Mouse (Mus musculus): Measurements from ENCODE around the gene Adora1. TPM values are rescaled to one million over a fixed set of nuclear protein-coding genes. Genes with fewer than 3 reads are reported as not detected.

The Adora1 gene
- polyA plus RNA-seq, 1 experiment from 2014 or later: 1.8 TPM

GRCm38 (mm10) chr1:134233681-134234454 is 1.4 kb downstream of the Adora1 start:
- DNase-seq (ENCODE audit: low spot score) (no peak), ATAC-seq (ENCODE audit: low read depth) (no peak)
- no peak overlapping the region for H3K27ac ChIP-seq (replicated peaks; ENCODE audit: low read depth, low read length)
- H3K4me3 ChIP-seq (ENCODE audit: low read depth, low read length): peak overlapping the region; percentile 47; the same call in 1 of the 2 replicates
- peaks cover 10% of the 10 kb centered on the region; the same call in 1 of the 2 replicates for H3K4me1 ChIP-seq (ENCODE audit: control insufficient read depth, insufficient read depth, low read length)
- no peak overlapping the region for H3K9ac ChIP-seq (ENCODE audit: low read depth, low read length)
- no peaks in the 10 kb centered on the region for H3K36me3 ChIP-seq (ENCODE audit: control insufficient read depth, insufficient read depth, low read length)
- peak overlapping the region; percentile 92; the same call in 1 of the 2 replicates for H3K4me2 ChIP-seq (ENCODE audit: low read depth, low read length)
- WGBS: 58% methylated on average over 15 of the region's 19 CpGs
- peaks cover 35% of the 10 kb centered on the region for H3K27me3 ChIP-seq (replicated peaks; ENCODE audit: control insufficient read depth, insufficient read depth, low read length)
- no peaks in the 10 kb centered on the region for H3K9me3 ChIP-seq (ENCODE audit: control insufficient read depth, low read length)

DNA sequence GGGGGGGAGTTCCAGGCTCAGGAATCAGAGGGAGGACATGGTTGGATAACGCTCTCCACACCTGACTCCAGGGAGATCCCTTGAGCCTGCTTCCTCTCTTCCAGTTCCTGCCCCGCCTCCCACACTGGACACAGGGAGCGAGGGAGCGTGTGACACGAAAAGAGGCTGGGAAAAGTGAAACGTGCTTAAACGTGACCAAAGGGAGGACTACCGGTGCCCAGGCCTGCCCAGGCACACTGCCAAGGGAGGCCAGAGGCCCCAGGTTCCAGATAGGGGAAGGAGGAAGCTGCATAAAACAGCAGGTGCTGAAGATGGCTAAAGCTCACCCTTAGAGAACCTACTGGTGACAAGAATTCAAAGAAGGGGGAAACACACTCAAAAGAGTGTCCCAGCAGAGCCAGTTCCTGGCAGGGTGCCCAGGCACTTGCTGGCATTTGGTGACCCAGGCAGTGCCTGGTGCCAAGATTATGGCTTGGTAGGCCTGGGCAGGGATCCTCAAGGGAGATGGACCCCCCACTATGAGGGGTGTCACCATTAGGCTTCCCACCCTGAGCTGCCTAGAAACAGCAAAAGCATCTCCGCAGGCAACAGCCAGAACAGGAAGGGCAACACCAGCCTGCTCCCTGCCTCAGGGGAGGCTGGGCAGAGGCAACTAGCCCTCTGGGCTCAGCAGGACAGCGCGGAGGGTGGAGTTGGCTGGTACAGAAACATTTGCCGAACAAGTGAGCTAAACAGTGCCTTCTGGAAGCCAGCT is 2.3 kb downstream of the Adora1 start:
- Histone ChIP-seq H3K9ac (ENCODE audit: low read depth, low read length) (no peak overlapping the region), H3K27me3 (replicated peaks; ENCODE audit: control insufficient read depth, insufficient read depth, low read length) (peaks cover 35% of the 10 kb centered on the region), H3K4me3 (ENCODE audit: low read depth, low read length) (no peak overlapping the region), H3K27ac (replicated peaks; ENCODE audit: low read depth, low read length) (no peak overlapping the region), H3K9me3 (ENCODE audit: control insufficient read depth, low read length) (no peaks in the 10 kb centered on the region), H3K4me1 (ENCODE audit: control insufficient read depth, insufficient read depth, low read length) (peaks cover 10% of the 10 kb centered on the region; the same call in 1 of the 2 replicates), H3K36me3 (ENCODE audit: control insufficient read depth, insufficient read depth, low read length) (no peaks in the 10 kb centered on the region), H3K4me2 (ENCODE audit: low read depth, low read length) (no peak overlapping the region; the same call in 1 of the 2 replicates)
- DNase-seq (ENCODE audit: low spot score) (peak; percentile 50), ATAC-seq (ENCODE audit: low read depth) (peak; percentile 38; the same call in 1 of the 2 replicates)
- 33% methylated on average over 11 of the region's 12 CpGs for WGBS

DNA sequence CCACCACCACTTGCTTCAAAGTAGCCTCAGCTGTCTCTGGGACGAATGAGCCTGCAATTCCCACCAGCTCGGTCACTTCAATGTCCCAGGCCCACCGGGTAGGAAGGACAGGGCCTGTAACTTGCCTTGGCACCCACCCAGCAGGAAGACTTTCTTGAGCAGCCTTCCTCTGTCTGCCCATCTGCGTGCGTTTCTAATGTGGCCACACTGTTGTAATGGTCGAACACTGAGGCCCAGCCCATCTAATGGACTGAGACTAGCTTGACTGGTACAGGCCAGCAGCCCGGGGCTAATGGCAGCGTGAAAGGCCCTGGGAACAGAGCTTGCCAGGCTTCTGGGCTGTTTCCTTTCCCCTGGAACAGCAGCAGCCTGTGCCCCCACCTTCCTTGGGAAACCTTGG is 2.9 kb downstream of the Adora1 start:
- 67% methylated on average over 8 of the region's 8 CpGs for WGBS
- Histone ChIP-seq H3K4me3 (ENCODE audit: low read depth, low read length) (no peak overlapping the region), H3K36me3 (ENCODE audit: control insufficient read depth, insufficient read depth, low read length) (no peaks in the 10 kb centered on the region), H3K27ac (replicated peaks; ENCODE audit: low read depth, low read length) (no peak overlapping the region), H3K4me1 (ENCODE audit: control insufficient read depth, insufficient read depth, low read length) (peaks cover 10% of the 10 kb centered on the region; the same call in 1 of the 2 replicates), H3K9me3 (ENCODE audit: control insufficient read depth, low read length) (no peaks in the 10 kb centered on the region), H3K4me2 (ENCODE audit: low read depth, low read length) (no peak overlapping the region; the same call in 1 of the 2 replicates), H3K27me3 (replicated peaks; ENCODE audit: control insufficient read depth, insufficient read depth, low read length) (peaks cover 35% of the 10 kb centered on the region), H3K9ac (ENCODE audit: low read depth, low read length) (no peak overlapping the region)
- DNase-seq (ENCODE audit: low spot score) (no peak), ATAC-seq (ENCODE audit: low read depth) (no peak)

DNA sequence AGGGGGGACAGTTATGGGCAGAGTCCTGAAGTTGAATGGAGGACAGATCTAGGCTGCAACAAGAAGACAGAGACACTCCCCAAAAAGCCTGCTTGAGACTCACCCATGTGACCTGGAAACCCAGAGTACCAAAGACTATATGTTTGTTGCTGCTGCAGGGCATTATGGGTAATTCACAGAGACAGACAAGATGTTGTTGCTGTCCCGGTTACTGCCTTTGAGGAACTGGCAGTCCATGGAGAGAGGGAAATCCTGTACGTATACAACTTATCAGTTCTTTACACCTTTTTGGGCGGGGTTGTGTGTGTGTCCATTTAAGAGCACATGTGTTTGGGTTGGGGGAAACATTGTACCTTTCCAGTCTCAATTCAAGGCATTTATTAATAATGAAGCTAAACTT is 3.5 kb downstream of the Adora1 start:
- ATAC-seq (ENCODE audit: low read depth): no peak
- H3K27me3 ChIP-seq (replicated peaks; ENCODE audit: control insufficient read depth, insufficient read depth, low read length): peaks cover 35% of the 10 kb centered on the region
- H3K9ac ChIP-seq (ENCODE audit: low read depth, low read length): no peak overlapping the region
- no peak overlapping the region for H3K27ac ChIP-seq (replicated peaks; ENCODE audit: low read depth, low read length)
- 66% methylated on average over 3 of the region's 3 CpGs for WGBS
- no peak overlapping the region for H3K4me2 ChIP-seq (ENCODE audit: low read depth, low read length)
- H3K9me3 ChIP-seq (ENCODE audit: control insufficient read depth, low read length): no peaks in the 10 kb centered on the region
- H3K4me1 ChIP-seq (ENCODE audit: control insufficient read depth, insufficient read depth, low read length): peaks cover 10% of the 10 kb centered on the region; the same call in 1 of the 2 replicates
- H3K4me3 ChIP-seq (ENCODE audit: low read depth, low read length): no peak overlapping the region
- H3K36me3 ChIP-seq (ENCODE audit: control insufficient read depth, insufficient read depth, low read length): no peaks in the 10 kb centered on the region
- no peak for DNase-seq (ENCODE audit: low spot score)

- Histone ChIP-seq H3K4me3 (ENCODE audit: low read depth, low read length) (no peak overlapping the region), H3K9ac (ENCODE audit: low read depth, low read length) (no peak overlapping the region), H3K9me3 (ENCODE audit: control insufficient read depth, low read length) (no peaks in the 10 kb centered on the region), H3K36me3 (ENCODE audit: control insufficient read depth, insufficient read depth, low read length) (no peaks in the 10 kb centered on the region), H3K4me1 (ENCODE audit: control insufficient read depth, insufficient read depth, low read length) (peaks cover 10% of the 10 kb centered on the region; the same call in 1 of the 2 replicates), H3K27me3 (replicated peaks; ENCODE audit: control insufficient read depth, insufficient read depth, low read length) (peaks cover 34% of the 10 kb centered on the region), H3K27ac (replicated peaks; ENCODE audit: low read depth, low read length) (no peak overlapping the region), H3K4me2 (ENCODE audit: low read depth, low read length) (no peak overlapping the region)
- WGBS: 67% methylated on average over 3 of the region's 3 CpGs
- ATAC-seq (ENCODE audit: low read depth) (no peak), DNase-seq (ENCODE audit: low spot score) (no peak)
These were observed 4.0 kb downstream of the Adora1 start for GRCm38 (mm10) chr1:134231270-134231669.

DNA sequence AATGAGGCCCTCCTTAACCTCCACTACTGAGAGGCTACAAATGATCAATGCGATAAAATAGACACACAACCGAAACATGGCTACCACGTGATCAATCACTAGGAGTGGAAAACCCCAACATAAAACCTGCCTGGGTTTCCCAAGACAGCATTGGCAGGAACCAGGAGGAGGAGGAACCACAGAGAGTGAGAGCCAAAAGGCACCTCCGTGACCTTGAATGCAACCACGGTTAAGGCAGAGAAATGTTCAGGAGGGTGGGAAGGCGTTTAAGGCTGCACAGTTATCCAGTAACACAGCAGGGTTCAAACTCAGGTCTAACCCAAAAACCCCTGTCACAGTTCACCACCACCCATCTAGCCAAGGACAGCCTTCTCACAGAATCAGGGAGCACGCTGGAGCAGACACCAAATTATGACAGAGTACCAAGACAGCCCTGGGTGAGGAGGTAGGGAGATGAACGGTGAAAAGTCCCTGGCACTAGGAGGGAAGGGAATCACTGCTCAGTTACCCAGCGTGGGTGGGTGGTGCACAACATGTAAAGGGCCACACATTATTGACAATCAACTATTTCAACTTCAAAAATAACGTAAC is 4.5 kb downstream of the Adora1 start:
- ATAC-seq (ENCODE audit: low read depth): no peak
- H3K9me3 ChIP-seq (ENCODE audit: control insufficient read depth, low read length): no peaks in the 10 kb centered on the region
- WGBS: 87% methylated on average over 10 of the region's 10 CpGs

GRCm38 (mm10) chr1:134229806-134230575 is 5.2 kb downstream of the Adora1 start:
- DNase-seq (ENCODE audit: low spot score): no peak
- WGBS: 69% methylated on average over 5 of the region's 5 CpGs
- no peak overlapping the region for H3K4me3 ChIP-seq (ENCODE audit: low read depth, low read length)
- ATAC-seq (ENCODE audit: low read depth): no peak
- H3K4me2 ChIP-seq (ENCODE audit: low read depth, low read length): no peak overlapping the region
- peaks cover 21% of the 10 kb centered on the region for H3K27me3 ChIP-seq (replicated peaks; ENCODE audit: control insufficient read depth, insufficient read depth, low read length)
- H3K9ac ChIP-seq (ENCODE audit: low read depth, low read length): no peak overlapping the region
- peaks cover 7% of the 10 kb centered on the region; the same call in 1 of the 2 replicates for H3K4me1 ChIP-seq (ENCODE audit: control insufficient read depth, insufficient read depth, low read length)
- no peak overlapping the region for H3K27ac ChIP-seq (replicated peaks; ENCODE audit: low read depth, low read length)
- H3K36me3 ChIP-seq (ENCODE audit: control insufficient read depth, insufficient read depth, low read length): no peaks in the 10 kb centered on the region
- no peaks in the 10 kb centered on the region for H3K9me3 ChIP-seq (ENCODE audit: control insufficient read depth, low read length)

More for the DNA sequence above, 4.5 kb downstream of the Adora1 start:
- no peak overlapping the region for H3K9ac ChIP-seq (ENCODE audit: low read depth, low read length)
- H3K4me2 ChIP-seq (ENCODE audit: low read depth, low read length): no peak overlapping the region
- H3K4me1 ChIP-seq (ENCODE audit: control insufficient read depth, insufficient read depth, low read length): peaks cover 10% of the 10 kb centered on the region; the same call in 1 of the 2 replicates
- peaks cover 29% of the 10 kb centered on the region for H3K27me3 ChIP-seq (replicated peaks; ENCODE audit: control insufficient read depth, insufficient read depth, low read length)
- H3K4me3 ChIP-seq (ENCODE audit: low read depth, low read length): no peak overlapping the region
- no peaks in the 10 kb centered on the region for H3K36me3 ChIP-seq (ENCODE audit: control insufficient read depth, insufficient read depth, low read length)
- DNase-seq (ENCODE audit: low spot score): no peak
- H3K27ac ChIP-seq (replicated peaks; ENCODE audit: low read depth, low read length): no peak overlapping the region

GRCm38 (mm10) chr1:134226739-134227138 is 8.5 kb downstream of the Adora1 start:
- H3K27me3 ChIP-seq (replicated peaks; ENCODE audit: control insufficient read depth, insufficient read depth, low read length): no peaks in the 10 kb centered on the region
- DNase-seq (ENCODE audit: low spot score): no peak
- no peak overlapping the region for H3K4me3 ChIP-seq (ENCODE audit: low read depth, low read length)
- no peaks in the 10 kb centered on the region for H3K4me1 ChIP-seq (ENCODE audit: control insufficient read depth, insufficient read depth, low read length)
- no peak overlapping the region for H3K4me2 ChIP-seq (ENCODE audit: low read depth, low read length)
- no peak overlapping the region for H3K9ac ChIP-seq (ENCODE audit: low read depth, low read length)
- H3K9me3 ChIP-seq (ENCODE audit: control insufficient read depth, low read length): no peaks in the 10 kb centered on the region
- no peaks in the 10 kb centered on the region for H3K36me3 ChIP-seq (ENCODE audit: control insufficient read depth, insufficient read depth, low read length)
- H3K27ac ChIP-seq (replicated peaks; ENCODE audit: low read depth, low read length): no peak overlapping the region
- WGBS: 83% methylated on average over 8 of the region's 8 CpGs
- no peak for ATAC-seq (ENCODE audit: low read depth)
